Mouse (Mus musculus): ENCODE measurements around the gene Gm10053.

Gm10053 gene

GRCm38 (mm10) chr19:24899578-24900544, 24.4 kb downstream of the Gm10053 start:
- peak; percentile 34 for DNase-seq

GRCm38 (mm10) chr19:24900581-24901220, 25.2 kb downstream of the Gm10053 start, which contains the start of gene Foxd4:
Foxd4 (minus strand) TSS chr19:24901197.
- no peak for DNase-seq

GRCm38 (mm10) chr19:24901666-24902065, 26.2 kb downstream of the Gm10053 start:
- no peak for DNase-seq

- no peak for DNase-seq
Measured at GRCm38 (mm10) chr19:24902256-24902655, 26.8 kb downstream of the Gm10053 start.

- no peak for DNase-seq
Measured at GRCm38 (mm10) chr19:24902821-24903220, 27.3 kb downstream of the Gm10053 start.

- DNase-seq, result no peak
Measured at GRCm38 (mm10) chr19:24907655-24908054, 32.2 kb downstream of the Gm10053 start.

GRCm38 (mm10) chr19:24908385-24909155, 33.1 kb downstream of the Gm10053 start:
- no peak for DNase-seq

GRCm38 (mm10) chr19:24920866-24921265, 45.4 kb downstream of the Gm10053 start:
- no peak for DNase-seq
